Mouse (Mus musculus) embryonic fibroblast, embryonic 13.5 days (primary cell): ENCODE measurements around the gene Ampd3. TPM values are rescaled to one million over a fixed set of nuclear protein-coding genes. Genes with fewer than 3 reads are reported as not detected.

Experiments
- H3K27ac ChIP-seq: 2 replicates; pipeline ENCODE4 v1.5.1; 2012; ENCODE audit warnings: low read length, control low read depth, inconsistent platforms; ENCODE audit not compliant: insufficient read depth
- H3K4me1 ChIP-seq: 2 replicates; pipeline ENCODE4 v1.6.1; 2011; ENCODE audit warnings: low read length; ENCODE audit not compliant: control insufficient read depth, insufficient read depth
- H3K4me3 ChIP-seq: 2 replicates; pipeline ENCODE4 v1.5.1; 2011; ENCODE audit warnings: mild to moderate bottlenecking, control low read depth, low read length; ENCODE audit not compliant: insufficient read depth
- CTCF ChIP-seq: IDR thresholded peaks from 2 replicates; pipeline ENCODE4 v1.5.1; 2011; ENCODE audit warnings: mild to moderate bottlenecking, control low read depth, low read length, moderate library complexity, borderline replicate concordance; ENCODE audit not compliant: insufficient read depth
- POLR2A ChIP-seq: IDR thresholded peaks from 2 replicates; pipeline ENCODE4 v1.6.1; 2011; ENCODE audit warnings: low read depth, mild to moderate bottlenecking, control low read depth, low read length, moderate library complexity
- polyA plus RNA-seq: library from polyadenylated mRNA; stranded (reverse); fragments of >200 nt; gene quantifications from 2 replicates; pipeline ENCODE4 v1.2.4, GENCODE M21; 2011; ENCODE audit warnings: low read depth; ENCODE audit not compliant: missing spikeins, insufficient read length

Ampd3 gene
- polyA plus RNA-seq, 1 experiment: 4.6 TPM

DNA sequence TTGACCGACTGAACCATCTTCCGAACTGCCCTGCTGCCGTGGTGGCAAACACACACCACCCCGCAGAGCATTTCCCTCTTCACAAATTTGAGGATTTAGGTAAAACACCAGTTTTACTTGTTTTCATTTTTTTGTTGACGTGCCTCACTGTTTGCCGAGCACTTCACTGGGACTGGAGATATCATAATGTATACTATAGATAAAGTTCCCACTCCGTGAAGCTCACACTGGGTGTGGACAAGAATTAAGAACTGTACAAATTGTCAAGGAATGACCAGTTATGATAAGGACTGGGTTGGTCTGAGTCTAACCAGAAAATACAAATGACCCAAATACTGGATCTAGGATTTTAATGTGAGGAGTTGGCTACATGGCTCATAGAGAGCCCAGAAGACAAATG, 10.9 kb downstream of the Ampd3 start:
- TF ChIP-seq CTCF (no peak), POLR2A (no peak)
- peaks cover 20% of the 10 kb centered on the region for H3K4me1 ChIP-seq
- H3K4me3 ChIP-seq: no peak overlapping the region
- no peak overlapping the region for H3K27ac ChIP-seq

DNA sequence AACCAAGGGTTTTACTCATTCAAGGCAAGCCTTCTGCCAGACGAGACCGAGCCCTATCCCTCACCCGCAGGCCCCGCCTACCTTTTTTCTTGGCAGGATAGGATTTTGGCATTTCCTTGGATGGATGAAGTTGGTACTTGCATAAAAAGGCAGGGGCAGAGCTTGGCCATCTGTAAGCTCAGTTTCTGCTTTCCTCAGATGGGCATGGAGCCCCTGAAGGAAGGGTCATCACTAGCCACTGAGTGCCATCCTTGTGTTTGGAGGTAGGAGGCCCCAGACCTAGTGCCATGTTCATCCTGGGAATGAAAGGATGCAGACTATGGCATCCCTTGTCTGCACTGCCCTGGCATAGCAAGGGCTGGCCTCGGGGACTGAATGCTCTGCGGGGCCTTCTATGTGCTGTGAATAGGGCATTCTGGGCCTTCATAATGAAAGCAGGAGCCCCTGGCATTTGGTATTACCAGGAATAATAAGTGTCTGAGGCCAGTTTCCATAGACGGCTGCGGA, 11.7 kb downstream of the Ampd3 start:
- TF ChIP-seq CTCF (no peak), POLR2A (no peak)
- Histone ChIP-seq H3K27ac (peak overlapping the region; percentile 51; the same call in 1 of the 2 replicates), H3K4me1 (peaks cover 20% of the 10 kb centered on the region), H3K4me3 (no peak overlapping the region)

DNA sequence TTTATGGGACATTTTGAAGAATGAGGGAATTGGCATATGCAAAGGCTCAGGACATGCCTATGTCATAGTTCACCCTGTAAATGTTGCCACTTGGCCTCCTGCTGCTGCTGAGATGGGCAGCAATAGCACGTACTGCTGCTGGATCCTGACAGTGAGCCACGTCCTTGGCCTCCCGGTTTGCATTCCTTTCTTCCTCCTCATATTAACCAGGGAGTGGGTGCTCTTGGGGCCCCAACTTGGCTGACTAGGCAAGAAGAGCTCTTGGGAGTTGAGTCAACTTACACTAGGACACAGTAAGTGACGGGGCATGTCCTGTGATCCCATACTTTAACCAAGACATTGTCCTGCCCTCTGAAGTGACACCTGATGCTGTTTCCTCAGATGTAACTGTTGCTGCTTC, 12.5 kb downstream of the Ampd3 start:
- Histone ChIP-seq H3K27ac (peak overlapping the region; percentile 70), H3K4me1 (peaks cover 27% of the 10 kb centered on the region)

DNA sequence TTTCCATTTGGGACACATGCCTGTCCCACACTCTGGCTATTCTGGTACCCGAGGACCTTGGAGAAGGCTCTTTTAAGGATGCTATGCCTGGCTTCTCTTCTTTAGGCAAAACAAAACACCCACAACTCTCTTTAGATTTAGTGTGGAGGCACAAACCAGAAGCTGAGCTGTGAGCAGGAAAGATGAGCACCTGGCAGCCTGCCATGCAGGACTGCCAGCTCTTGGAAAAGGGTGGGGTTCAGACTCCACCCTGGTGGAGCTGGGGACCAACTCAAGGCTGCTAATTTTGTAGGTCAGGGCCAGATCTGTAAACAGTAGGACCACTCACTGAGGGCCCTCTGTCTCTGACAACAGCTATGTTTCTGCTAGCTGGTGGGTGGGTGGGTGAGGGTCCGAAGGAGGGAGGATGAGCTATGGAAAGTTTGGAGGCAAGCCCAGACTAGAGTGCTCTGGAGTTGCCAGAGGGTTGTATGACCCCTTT, 13.3 kb downstream of the Ampd3 start:
- peak overlapping the region; percentile 70 for H3K27ac ChIP-seq
- no peak overlapping the region for H3K4me3 ChIP-seq
- TF ChIP-seq CTCF (no peak), POLR2A (no peak)

More for the DNA sequence above, 12.5 kb downstream of the Ampd3 start:
- H3K4me3 ChIP-seq: no peak overlapping the region
- no peak for TF ChIP-seq POLR2A
- no peak for TF ChIP-seq CTCF

DNA sequence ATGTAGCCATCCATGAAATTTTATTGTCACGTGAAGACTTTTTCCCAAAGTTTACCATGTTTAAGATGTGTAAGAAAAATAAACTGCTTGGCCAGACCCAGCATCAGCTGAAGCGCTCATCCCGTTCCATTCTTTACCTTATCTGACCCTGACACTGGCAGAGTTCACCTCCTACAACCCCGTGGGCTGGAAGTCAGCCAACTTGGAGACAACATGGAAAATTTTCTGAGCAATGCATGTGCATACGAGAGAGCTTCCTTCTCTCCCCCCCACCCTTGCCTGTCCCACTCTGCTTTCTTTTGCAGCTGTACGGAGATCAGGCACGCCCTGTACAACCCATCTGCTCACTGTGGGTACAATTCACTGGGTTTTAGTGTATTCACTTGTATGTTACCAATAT, 14.1 kb downstream of the Ampd3 start:
- Histone ChIP-seq H3K27ac (0 out of 2 replicates have a peak overlapping the region, but pooled peaks have one; percentile 16), H3K4me3 (no peak overlapping the region)
- TF ChIP-seq POLR2A: no peak
- TF ChIP-seq CTCF: no peak

More for the DNA sequence above, 13.3 kb downstream of the Ampd3 start:
- peaks cover 33% of the 10 kb centered on the region for H3K4me1 ChIP-seq

DNA sequence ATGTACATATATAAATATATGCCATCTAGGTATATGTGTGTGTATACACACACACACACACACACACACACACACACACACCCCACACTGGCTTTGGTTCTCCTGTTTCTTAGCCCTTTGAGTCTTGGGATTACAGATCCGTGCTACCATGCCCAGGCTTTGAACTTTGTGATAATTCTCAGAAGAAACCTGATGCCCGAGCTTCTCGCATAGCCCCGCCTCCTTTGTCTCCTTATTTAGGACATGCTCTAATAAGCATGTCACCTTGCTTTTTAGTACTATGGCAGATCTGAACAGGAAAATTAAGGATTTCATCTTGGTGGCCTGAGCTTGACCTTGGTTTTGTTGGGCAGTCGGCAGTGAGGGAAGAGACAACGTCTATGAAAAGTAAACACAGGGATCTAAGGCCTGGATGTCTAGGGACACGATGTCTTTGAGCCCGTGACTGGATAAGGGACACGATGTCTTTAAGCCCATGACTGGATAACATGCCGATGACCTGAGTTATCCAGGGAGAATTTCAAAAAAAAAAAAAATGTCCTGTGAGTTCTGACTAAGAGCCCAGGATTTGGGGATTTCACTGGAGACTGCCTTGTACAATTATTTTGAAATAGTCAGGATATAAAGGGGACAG, 15.0 kb downstream of the Ampd3 start:
- Histone ChIP-seq H3K4me1 (peaks cover 44% of the 10 kb centered on the region), H3K4me3 (no peak overlapping the region), H3K27ac (peak overlapping the region; percentile 66)
- TF ChIP-seq CTCF (no peak), POLR2A (no peak)

More for the DNA sequence above, 14.1 kb downstream of the Ampd3 start:
- peaks cover 36% of the 10 kb centered on the region for H3K4me1 ChIP-seq

DNA sequence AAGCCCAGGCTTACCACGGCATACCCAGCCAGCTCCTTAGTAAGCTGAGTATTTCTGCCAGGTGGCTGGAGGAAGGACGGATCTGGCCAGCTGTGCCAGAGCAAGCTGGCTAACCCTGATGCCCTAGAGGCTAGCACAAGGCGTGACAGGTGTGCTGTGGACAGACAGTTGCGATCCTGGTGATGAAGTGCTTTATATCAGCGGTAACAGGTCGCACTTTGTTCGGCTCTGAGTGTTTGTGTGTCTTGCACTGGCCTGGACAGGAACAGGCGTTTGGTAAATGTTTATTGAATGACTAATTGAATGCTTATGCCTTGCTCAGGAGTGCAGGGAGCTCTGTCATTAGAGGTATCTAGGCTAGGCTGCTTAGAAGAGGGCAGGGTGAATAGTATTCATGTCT, 17.0 kb downstream of the Ampd3 start:
- Histone ChIP-seq H3K27ac (peak overlapping the region; percentile 29; the same call in 1 of the 2 replicates), H3K4me1 (peaks cover 44% of the 10 kb centered on the region), H3K4me3 (no peak overlapping the region)
- TF ChIP-seq POLR2A (no peak), CTCF (no peak)

DNA sequence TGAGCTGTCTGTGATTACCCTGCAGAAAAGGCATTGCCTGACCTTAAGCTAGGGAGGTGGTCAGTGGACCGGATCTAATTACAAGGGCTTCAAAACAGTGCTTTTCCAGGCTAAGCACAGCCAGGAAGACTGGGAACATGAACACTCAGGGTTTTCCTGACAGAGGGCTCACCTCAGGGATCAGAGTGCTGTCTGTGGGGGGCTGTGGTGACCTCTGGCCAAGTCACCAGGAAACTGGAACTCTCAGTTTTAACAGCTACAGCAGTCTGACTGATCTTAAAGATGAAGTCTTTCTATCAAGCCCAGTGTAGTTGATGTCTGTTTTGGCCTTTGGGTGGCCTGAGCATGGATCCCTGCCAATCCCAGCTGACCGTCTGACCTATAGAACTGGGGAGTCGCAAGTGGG, 17.7 kb downstream of the Ampd3 start:
- H3K4me1 ChIP-seq: peaks cover 38% of the 10 kb centered on the region
- peak overlapping the region; percentile 29; the same call in 1 of the 2 replicates for H3K27ac ChIP-seq
- TF ChIP-seq CTCF (no peak), POLR2A (no peak)
- H3K4me3 ChIP-seq: no peak overlapping the region

DNA sequence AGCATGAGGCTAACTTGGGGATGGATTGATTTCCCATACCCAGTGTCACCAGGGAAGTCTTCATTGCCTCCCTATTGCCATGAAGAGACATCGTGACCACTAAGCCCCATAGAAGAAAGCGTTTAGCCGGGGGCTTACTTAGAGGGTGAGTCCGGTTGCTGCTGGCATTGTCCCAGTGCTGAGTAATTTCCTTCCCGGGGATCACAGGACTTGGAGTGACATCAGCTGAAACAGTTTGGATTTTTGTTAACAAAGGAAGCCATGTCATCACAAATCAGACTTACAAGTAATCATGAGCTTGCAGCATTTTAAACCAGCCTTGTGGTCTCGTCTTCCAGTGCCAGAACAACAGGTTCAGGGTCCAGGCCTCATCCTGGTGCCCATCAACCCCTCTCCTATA, 19.3 kb downstream of the Ampd3 start:
- no peak overlapping the region for H3K4me3 ChIP-seq

DNA sequence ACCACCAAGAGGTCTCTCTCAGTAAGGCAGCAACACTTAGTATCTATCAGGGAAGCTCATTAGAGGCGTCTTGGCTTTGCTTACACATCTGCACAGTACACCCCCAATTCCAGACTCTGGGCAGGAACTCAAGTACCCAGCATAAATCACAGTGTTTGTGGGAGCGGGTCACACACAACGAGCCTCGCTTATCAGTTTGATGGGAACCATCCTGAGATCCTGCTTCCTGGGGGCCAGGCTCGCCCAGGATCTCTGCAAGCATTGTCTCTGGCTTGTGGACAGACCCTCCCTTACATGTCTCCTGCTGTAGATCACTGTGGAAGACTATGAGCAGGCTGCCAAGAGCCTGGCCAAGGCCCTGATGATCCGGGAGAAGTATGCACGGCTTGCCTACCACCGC, 22.9 kb downstream of the Ampd3 start:
- Histone ChIP-seq H3K4me3 (no peak overlapping the region), H3K4me1 (peaks cover 23% of the 10 kb centered on the region), H3K27ac (no peak overlapping the region)
- no peak for TF ChIP-seq POLR2A
- no peak for TF ChIP-seq CTCF

More for the DNA sequence above, 19.3 kb downstream of the Ampd3 start:
- peaks cover 29% of the 10 kb centered on the region for H3K4me1 ChIP-seq
- H3K27ac ChIP-seq: peak overlapping the region; percentile 49; the same call in 1 of the 2 replicates
- TF ChIP-seq POLR2A: no peak
- TF ChIP-seq CTCF: no peak
